ENCODE assay signal across 25 mouse cellular contexts in genomic region chr5:100177547-100177946, GRCm38 (mm10). TPM values are rescaled to one million over a fixed set of nuclear protein-coding genes. Genes with fewer than 3 reads are reported as not detected.
DNase-seq lines count a peak whose midpoint lies in the region; ATAC-seq and TF ChIP-seq lines count a peak whose summit lies in the region.
"Had no signal": no experiment of that assay in that cellular context is flagged by ENCODE, and none has a peak within 500 bp of the region (broad histone marks: within the 10 kb centered on the region; RNA-seq: fewer than 3 reads in every experiment).

No protein-coding gene starts in this region.

- TF ChIP-seq CTCF in left cerebral cortex, adult 2 months (IDR thresholded peaks at IDR 0.05): no peak

- no peaks in the 10 kb centered on the region for H3K27me3 ChIP-seq in forebrain, embryonic 13.5 days
- H3K27me3 ChIP-seq: limb, embryonic 13.5 days; stomach, embryonic 15.5 days had no signal

- no peaks in the 10 kb centered on the region for H3K9me3 ChIP-seq in forebrain, embryonic 13.5 days (replicated peaks)
- H3K9me3 ChIP-seq: embryonic facial prominence, embryonic 12.5 days; limb, embryonic 13.5 days; midbrain, embryonic 10.5 days; stomach, embryonic 15.5 days had no signal

- WGBS in forebrain, embryonic 13.5 days: 54% methylated on average over 3 of the region's 5 CpGs

- no peak overlapping the region for H3K4me2 ChIP-seq in forebrain, embryonic 13.5 days
- H3K4me2 ChIP-seq: embryonic facial prominence, embryonic 12.5 days; limb, embryonic 13.5 days; stomach, embryonic 15.5 days had no signal

- no peak overlapping the region for H3K4me3 ChIP-seq in left cerebral cortex, adult 2 months
- no peak overlapping the region for H3K4me3 ChIP-seq in forebrain, embryonic 13.5 days
- H3K4me3 ChIP-seq: embryonic facial prominence, embryonic 12.5 days; heart, adult 2 months; limb, embryonic 13.5 days; midbrain, embryonic 10.5 days; myocyte; stomach, embryonic 15.5 days had no signal

- no peaks in the 10 kb centered on the region for H3K36me3 ChIP-seq in forebrain, embryonic 13.5 days (ENCODE audit: poor library complexity, severe bottlenecking)
- H3K36me3 ChIP-seq: embryonic facial prominence, embryonic 12.5 days; G1E; limb, embryonic 13.5 days; midbrain, embryonic 10.5 days; stomach, embryonic 15.5 days had no signal

- H3K9ac ChIP-seq in forebrain, embryonic 13.5 days: no peak overlapping the region
- H3K9ac ChIP-seq: embryonic facial prominence, embryonic 12.5 days; limb, embryonic 13.5 days; liver, embryonic 14.5 days; stomach, embryonic 15.5 days had no signal

- no peak for DNase-seq in left cerebral cortex, adult 2 months (ENCODE audit: extremely low spot score in 1 of 2, low spot score in 2 of 2)
- DNase-seq in left cerebral cortex, adult 8-10 months (ENCODE audit: low spot score in 2 of 2): no peak
- peak; percentile 25 for DNase-seq in lung, postnatal 36 days
- DNase-seq in lung, postnatal 10 days: no peak
- no peak for DNase-seq in Muller cell, postnatal 12 days (ENCODE audit: inconsistent ontology term)
- no peak for DNase-seq in heart, postnatal 4 days
- DNase-seq: adrenal gland, adult 8-10 months; cerebellum, adult 18-20 months; gastrocnemius, postnatal 36 days; heart, adult 2 months; kidney, adult 9 months; kidney, postnatal 14 days; thymus, adult 18-20 months; thymus, postnatal 36 days had no signal

- H3K27ac ChIP-seq in left cerebral cortex, adult 2 months: peak overlapping the region; percentile 45; the same call in 1 of the 2 replicates
- H3K27ac ChIP-seq in forebrain, embryonic 13.5 days: peak overlapping the region; percentile 92
- H3K27ac ChIP-seq: embryonic facial prominence, embryonic 12.5 days; heart, adult 2 months; hindbrain, postnatal 0 days; limb, embryonic 13.5 days; liver, embryonic 14.5 days; midbrain, embryonic 10.5 days; stomach, embryonic 15.5 days had no signal

- intact Hi-C loops in left cerebral cortex, adult 2 months (cut with DNase I): no loop called here

- peak; percentile 34; the same call in 1 of the 2 replicates for ATAC-seq in forebrain, embryonic 13.5 days
- ATAC-seq: activated CD4-positive, CD25-positive, alpha-beta regulatory T cell, adult 4 months; intestine, embryonic 16.5 days had no signal

- H3K4me1 ChIP-seq in forebrain, embryonic 13.5 days: peaks cover 70% of the 10 kb centered on the region

RNA-seq across cellular contexts. Expression of gene Tmem150c, which starts 17.9 kb away (rescaled TPM):
- 10 to 100 TPM; 41.5 to 46.9 TPM for total RNA-seq in left cerebral cortex, adult 2 months (2021)
- total RNA-seq in left cerebral cortex, adult 8-10 months (2022): 10 to 100 TPM; 37.1 to 49.5 (median 40.4) TPM
- polyA plus RNA-seq in forebrain, embryonic 13.5 days (2015; fragmentation: Nextera tagmentation; extraction: Ambion mirVana): 12.7 and 14.0 TPM in 2 replicates
- total RNA-seq in heart, postnatal 4 days (2021): 1 to 10 TPM; 3.7 to 4.7 TPM
- polyA plus RNA-seq: activated CD4-positive, CD25-positive, alpha-beta regulatory T cell, adult 4 months; G1E; myocyte had no signal

Comparison
In these comparisons a context has a peak if more than half of its experiments do, and no peak if none do; other contexts are left out.
1. RNA of gene Tmem150c, which starts 17.9 kb away (total RNA-seq): 41.5 to 46.9 TPM in left cerebral cortex, adult 2 months and 37.1 to 49.5 TPM in left cerebral cortex, adult 8-10 months; 3.7 to 4.7 TPM in heart, postnatal 4 days; every median in the first group is over 4 times any median in the second.